Mouse (Mus musculus): ENCODE data around the gene Rbm4. TPM values are rescaled to one million over a fixed set of nuclear protein-coding genes. Genes with fewer than 3 reads are reported as not detected.

Gene Rbm4
- total and polyA plus RNA-seq, 2 experiments from 2014 or later: 43.9 to 63.4 TPM

DNA sequence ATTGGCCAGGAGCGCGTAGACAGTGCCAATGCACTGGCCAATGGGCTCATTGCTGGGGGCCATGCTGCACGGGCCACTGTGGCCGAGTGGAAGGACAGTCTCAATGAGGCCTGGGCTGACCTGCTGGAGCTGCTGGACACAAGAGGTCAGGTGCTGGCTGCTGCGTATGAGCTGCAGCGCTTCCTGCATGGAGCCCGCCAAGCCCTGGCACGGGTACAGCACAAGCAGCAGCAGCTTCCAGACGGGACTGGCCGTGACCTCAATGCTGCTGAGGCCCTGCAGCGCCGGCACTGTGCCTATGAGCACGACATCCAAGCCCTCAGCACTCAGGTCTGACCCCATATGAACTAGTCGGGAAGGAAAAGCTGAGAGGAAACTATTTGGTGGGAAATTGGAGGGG, 47.1 kb downstream of the Rbm4 start:
- no peaks in the 10 kb centered on the region for H3K27me3 ChIP-seq (ENCODE audit: control insufficient read depth, insufficient read depth, low read length)
- no peak for TF ChIP-seq EP300 (IDR thresholded peaks at IDR 0.05; ENCODE audit: low read depth)
- no peak for TF ChIP-seq CTCF (IDR thresholded peaks at IDR 0.05; ENCODE audit: low read depth)
- no peak overlapping the region for H3K9ac ChIP-seq (replicated peaks; ENCODE audit: low read depth, low read length)
- ATAC-seq (ENCODE audit: insufficient read depth, low read depth) (peak; percentile 33; the same call in 1 of the 2 replicates), DNase-seq (ENCODE audit: low spot score) (no peak)
- WGBS: 73% methylated on average over 14 of the region's 14 CpGs
- H3K4me2 ChIP-seq (ENCODE audit: low read depth, low read length): no peak overlapping the region
- no peak overlapping the region for H3K27ac ChIP-seq (ENCODE audit: low read depth)
- H3K9me3 ChIP-seq (replicated peaks; ENCODE audit: control insufficient read depth, low read length): no peaks in the 10 kb centered on the region
- no peaks in the 10 kb centered on the region for H3K36me3 ChIP-seq (replicated peaks; ENCODE audit: control insufficient read depth, insufficient read depth, low read length)
- no peaks in the 10 kb centered on the region for H3K4me1 ChIP-seq (ENCODE audit: control insufficient read depth, insufficient read depth)
- no peak overlapping the region for H3K4me3 ChIP-seq (ENCODE audit: low read depth, low read length)

DNA sequence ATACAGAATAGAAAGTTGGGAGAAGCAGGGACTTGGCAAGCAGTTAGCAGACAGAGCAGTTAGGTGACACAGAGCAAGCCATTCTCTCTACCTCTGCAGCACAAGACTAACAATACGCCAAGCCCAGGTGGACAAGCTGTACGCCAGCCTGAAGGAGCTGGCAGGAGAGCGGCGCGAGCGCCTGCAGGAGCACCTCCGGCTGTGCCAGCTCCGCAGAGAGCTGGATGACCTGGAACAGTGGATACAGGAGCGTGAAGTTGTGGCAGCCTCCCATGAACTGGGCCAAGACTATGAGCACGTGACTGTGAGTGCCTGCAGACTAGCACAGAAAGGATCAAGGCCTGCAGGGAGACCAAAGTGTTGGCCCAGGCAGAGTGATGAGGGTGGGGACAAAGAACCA, 48.0 kb downstream of the Rbm4 start:
- WGBS: 84% methylated on average over 10 of the region's 10 CpGs
- Histone ChIP-seq H3K4me3 (ENCODE audit: low read depth, low read length) (no peak overlapping the region), H3K27ac (ENCODE audit: low read depth) (no peak overlapping the region), H3K36me3 (replicated peaks; ENCODE audit: control insufficient read depth, insufficient read depth, low read length) (no peaks in the 10 kb centered on the region), H3K4me2 (ENCODE audit: low read depth, low read length) (no peak overlapping the region), H3K27me3 (ENCODE audit: control insufficient read depth, insufficient read depth, low read length) (no peaks in the 10 kb centered on the region), H3K9me3 (replicated peaks; ENCODE audit: control insufficient read depth, low read length) (no peaks in the 10 kb centered on the region), H3K4me1 (ENCODE audit: control insufficient read depth, insufficient read depth) (no peaks in the 10 kb centered on the region), H3K9ac (replicated peaks; ENCODE audit: low read depth, low read length) (no peak overlapping the region)
- TF ChIP-seq CTCF (IDR thresholded peaks at IDR 0.05; ENCODE audit: low read depth): no peak
- TF ChIP-seq EP300 (IDR thresholded peaks at IDR 0.05; ENCODE audit: low read depth): no peak
- no peak for ATAC-seq (ENCODE audit: insufficient read depth, low read depth)
- DNase-seq (ENCODE audit: low spot score): no peak

- no peaks in the 10 kb centered on the region for H3K4me1 ChIP-seq (ENCODE audit: control insufficient read depth, insufficient read depth)
- H3K27me3 ChIP-seq (ENCODE audit: control insufficient read depth, insufficient read depth, low read length): no peaks in the 10 kb centered on the region
- H3K27ac ChIP-seq (ENCODE audit: low read depth): no peak overlapping the region
- DNase-seq (ENCODE audit: low spot score) (peak; percentile 31), ATAC-seq (ENCODE audit: insufficient read depth, low read depth) (no peak)
- 16% methylated on average over 9 of the region's 9 CpGs for WGBS
- H3K9ac ChIP-seq (replicated peaks; ENCODE audit: low read depth, low read length): no peak overlapping the region
- no peaks in the 10 kb centered on the region for H3K36me3 ChIP-seq (replicated peaks; ENCODE audit: control insufficient read depth, insufficient read depth, low read length)
- H3K9me3 ChIP-seq (replicated peaks; ENCODE audit: control insufficient read depth, low read length): no peaks in the 10 kb centered on the region
- TF ChIP-seq CTCF (IDR thresholded peaks at IDR 0.05; ENCODE audit: low read depth) (no peak), EP300 (IDR thresholded peaks at IDR 0.05; ENCODE audit: low read depth) (no peak)
- no peak overlapping the region for H3K4me3 ChIP-seq (ENCODE audit: low read depth, low read length)
- no peak overlapping the region for H3K4me2 ChIP-seq (ENCODE audit: low read depth, low read length)
Measured at GRCm38 (mm10) chr19:4745057-4745456, 48.6 kb downstream of the Rbm4 start.

DNA sequence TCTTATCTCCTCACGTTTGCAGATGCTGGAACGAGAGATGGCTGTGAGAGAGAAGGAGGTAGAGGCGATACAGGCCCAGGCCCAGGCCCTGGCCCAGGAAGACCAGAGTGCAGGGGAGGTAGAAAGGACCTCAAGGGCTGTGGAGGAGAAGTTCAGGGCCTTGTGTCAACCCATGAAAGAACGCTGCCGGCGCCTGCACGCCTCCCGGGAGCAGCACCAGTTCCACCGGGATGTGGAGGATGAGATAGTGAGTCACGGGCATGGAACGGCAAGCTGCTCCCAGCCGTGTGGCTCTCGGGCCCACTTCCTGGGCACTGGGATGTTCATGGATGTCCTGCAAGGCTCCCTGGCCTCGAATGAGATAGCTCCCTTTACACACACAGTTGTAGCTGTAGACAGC, 49.7 kb downstream of the Rbm4 start:
- Histone ChIP-seq H3K4me2 (ENCODE audit: low read depth, low read length) (no peak overlapping the region), H3K9ac (replicated peaks; ENCODE audit: low read depth, low read length) (no peak overlapping the region), H3K9me3 (replicated peaks; ENCODE audit: control insufficient read depth, low read length) (no peaks in the 10 kb centered on the region), H3K27me3 (ENCODE audit: control insufficient read depth, insufficient read depth, low read length) (no peaks in the 10 kb centered on the region), H3K4me1 (ENCODE audit: control insufficient read depth, insufficient read depth) (no peaks in the 10 kb centered on the region), H3K4me3 (ENCODE audit: low read depth, low read length) (no peak overlapping the region), H3K27ac (ENCODE audit: low read depth) (no peak overlapping the region), H3K36me3 (replicated peaks; ENCODE audit: control insufficient read depth, insufficient read depth, low read length) (no peaks in the 10 kb centered on the region)
- DNase-seq (ENCODE audit: low spot score): no peak
- no peak for ATAC-seq (ENCODE audit: insufficient read depth, low read depth)
- WGBS: 72% methylated on average over 14 of the region's 14 CpGs
- TF ChIP-seq CTCF (IDR thresholded peaks at IDR 0.05; ENCODE audit: low read depth): no peak
- no peak for TF ChIP-seq EP300 (IDR thresholded peaks at IDR 0.05; ENCODE audit: low read depth)

GRCm38 (mm10) chr19:4743524-4743923, 50.2 kb downstream of the Rbm4 start:
- H3K4me3 ChIP-seq (ENCODE audit: low read depth, low read length): no peak overlapping the region
- H3K9me3 ChIP-seq (replicated peaks; ENCODE audit: control insufficient read depth, low read length): no peaks in the 10 kb centered on the region
- H3K4me1 ChIP-seq (ENCODE audit: control insufficient read depth, insufficient read depth): no peaks in the 10 kb centered on the region
- H3K36me3 ChIP-seq (replicated peaks; ENCODE audit: control insufficient read depth, insufficient read depth, low read length): no peaks in the 10 kb centered on the region
- H3K9ac ChIP-seq (replicated peaks; ENCODE audit: low read depth, low read length): no peak overlapping the region
- no peak overlapping the region for H3K4me2 ChIP-seq (ENCODE audit: low read depth, low read length)
- peak; percentile 25 for DNase-seq (ENCODE audit: low spot score)
- H3K27me3 ChIP-seq (ENCODE audit: control insufficient read depth, insufficient read depth, low read length): no peaks in the 10 kb centered on the region
- no peak overlapping the region for H3K27ac ChIP-seq (ENCODE audit: low read depth)
- ATAC-seq (ENCODE audit: insufficient read depth, low read depth): no peak
- 41% methylated on average over 5 of the region's 5 CpGs for WGBS
- peak; percentile 64 for TF ChIP-seq CTCF (IDR thresholded peaks at IDR 0.05; ENCODE audit: low read depth)
- TF ChIP-seq EP300 (IDR thresholded peaks at IDR 0.05; ENCODE audit: low read depth): no peak

GRCm38 (mm10) chr19:4742229-4742628, 51.5 kb downstream of the Rbm4 start:
- H3K36me3 ChIP-seq (replicated peaks; ENCODE audit: control insufficient read depth, insufficient read depth, low read length): no peaks in the 10 kb centered on the region
- H3K4me1 ChIP-seq (ENCODE audit: control insufficient read depth, insufficient read depth): no peaks in the 10 kb centered on the region
- WGBS: 83% methylated on average over 6 of the region's 6 CpGs
- no peak overlapping the region for H3K9ac ChIP-seq (replicated peaks; ENCODE audit: low read depth, low read length)
- no peak overlapping the region for H3K4me2 ChIP-seq (ENCODE audit: low read depth, low read length)
- H3K4me3 ChIP-seq (ENCODE audit: low read depth, low read length): no peak overlapping the region
- no peak for DNase-seq (ENCODE audit: low spot score)
- ATAC-seq (ENCODE audit: insufficient read depth, low read depth): no peak
- no peaks in the 10 kb centered on the region for H3K9me3 ChIP-seq (replicated peaks; ENCODE audit: control insufficient read depth, low read length)
- H3K27ac ChIP-seq (ENCODE audit: low read depth): no peak overlapping the region
- TF ChIP-seq EP300 (IDR thresholded peaks at IDR 0.05; ENCODE audit: low read depth) (no peak), CTCF (IDR thresholded peaks at IDR 0.05; ENCODE audit: low read depth) (no peak)
- no peaks in the 10 kb centered on the region for H3K27me3 ChIP-seq (ENCODE audit: control insufficient read depth, insufficient read depth, low read length)
